Mouse (Mus musculus): ENCODE data around the gene Crtc3. TPM values are rescaled to one million over a fixed set of nuclear protein-coding genes. Genes with fewer than 3 reads are reported as not detected.

The Crtc3 gene
- total and polyA plus RNA-seq, 3 experiments, result 4.2 to 15.8 TPM; not detected in 1

DNA sequence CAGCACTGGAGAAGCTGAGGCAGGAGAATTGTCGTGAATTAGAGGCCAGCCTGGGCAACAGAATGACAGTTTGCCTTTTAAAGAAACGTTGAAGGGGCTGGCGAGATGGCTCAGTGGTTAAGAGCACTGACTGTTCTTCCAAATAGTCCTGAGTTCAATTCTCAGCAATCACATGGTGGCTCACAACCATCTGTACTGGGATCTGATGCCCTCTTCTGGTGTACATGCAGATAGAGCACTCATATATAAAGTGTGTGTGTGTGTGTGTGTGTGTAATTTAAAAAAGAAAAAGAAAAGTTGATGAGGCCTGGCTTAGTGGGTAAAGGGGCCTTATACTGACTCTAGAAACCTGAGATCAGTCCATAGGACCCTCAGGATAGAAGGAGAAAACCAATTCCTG is 133.5 kb downstream of the Crtc3 start (continued):
- TF ChIP-seq UBTF (IDR thresholded peaks at IDR 0.05; ENCODE audit: borderline replicate concordance, insufficient read depth, low read depth, low read length) (no peak), GABPA (IDR thresholded peaks at IDR 0.05; ENCODE audit: low read depth, low read length) (no peak), ZMIZ1 (IDR thresholded peaks at IDR 0.05; ENCODE audit: low read depth, low read length) (no peak), NRF1 (IDR thresholded peaks at IDR 0.05; ENCODE audit: insufficient read depth, low read depth, low read length, poor library complexity, severe bottlenecking) (no peak)

DNA sequence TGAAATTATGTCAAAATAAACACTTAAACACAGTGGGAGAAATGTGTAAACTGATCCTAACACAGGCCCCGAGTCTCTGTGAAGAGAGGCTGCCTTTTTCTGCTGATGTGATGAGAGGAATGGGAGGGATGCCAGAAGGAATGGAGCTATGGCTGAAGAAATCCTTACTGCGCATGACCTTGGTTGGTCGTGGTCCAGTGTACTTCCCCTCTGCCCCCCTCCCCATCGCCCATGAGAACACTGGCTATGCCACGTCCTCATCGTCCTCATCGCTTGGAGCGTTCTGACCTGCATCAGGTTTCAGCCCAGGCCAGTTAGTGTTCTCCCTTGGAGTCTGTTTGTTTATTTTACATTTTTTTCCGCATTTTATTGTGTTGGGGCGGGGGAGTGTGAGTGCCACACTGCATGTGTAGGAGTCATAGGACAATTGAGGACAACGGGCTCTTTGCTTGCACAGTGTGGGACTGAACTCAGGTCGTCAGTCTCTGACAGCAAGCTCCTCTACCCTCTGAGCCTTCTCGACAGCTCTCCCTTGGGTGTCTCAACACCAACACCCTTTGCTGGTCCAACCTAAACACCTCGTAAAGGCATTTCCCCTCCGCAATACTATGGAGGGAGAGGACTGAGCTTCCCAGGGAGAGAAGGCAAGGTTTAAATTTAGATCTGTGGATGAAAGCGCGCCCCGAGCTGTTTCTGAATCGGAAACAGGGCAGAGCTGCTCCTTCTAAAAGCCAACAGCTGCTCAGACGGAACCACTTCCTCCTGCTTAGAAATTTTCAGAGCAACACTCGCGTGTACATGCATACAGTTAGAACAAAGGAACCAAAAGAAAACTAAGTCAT is 134.3 kb downstream of the Crtc3 start:
- H3K27ac ChIP-seq (ENCODE audit: control insufficient read depth, low read depth, low read length), result no peak overlapping the region
- 0 out of 4 replicates have a peak, but pooled peaks cover 0 to 3% of the 10 kb centered on the region in 2 experiments for H3K4me1 ChIP-seq (ENCODE audit: control insufficient read depth in 1 of 2, insufficient read depth in 2 of 2, low read length in 2 of 2)
- no peaks in the 10 kb centered on the region for H3K9me3 ChIP-seq (replicated peaks; ENCODE audit: insufficient read depth, low read length)
- no peaks in the 10 kb centered on the region for H3K27me3 ChIP-seq (ENCODE audit: control insufficient read depth in 1 of 2, insufficient read depth in 2 of 2, low read length in 2 of 2)
- TF ChIP-seq SIN3A (IDR thresholded peaks at IDR 0.05; ENCODE audit: low read length) (no peak), TAL1 (IDR thresholded peaks at IDR 0.05; ENCODE audit: low read length) (no peak), SMC3 (IDR thresholded peaks at IDR 0.05; ENCODE audit: low read depth, low read length) (no peak), MYB (IDR thresholded peaks at IDR 0.05; ENCODE audit: low read depth, low read length) (no peak), GABPA (IDR thresholded peaks at IDR 0.05; ENCODE audit: low read depth, low read length) (no peak), POLR2AphosphoS5 (IDR thresholded peaks at IDR 0.05; ENCODE audit: borderline replicate concordance, low read depth, low read length) (no peak)
- no peaks in the 10 kb centered on the region for H3K79me2 ChIP-seq (ENCODE audit: control insufficient read depth, insufficient read depth, low read length, poor library complexity)
- no peak overlapping the region for H3K9ac ChIP-seq (ENCODE audit: control insufficient read depth, low read depth, low read length, poor library complexity, severe bottlenecking)
- no peak for DNase-seq (ENCODE audit: low read depth, low spot score)
- H3K4me3 ChIP-seq (ENCODE audit: control insufficient read depth in 1 of 2, insufficient read depth in 1 of 2, low read depth in 2 of 2, low read length in 2 of 2), result no peak overlapping the region
- 0 out of 4 replicates have a peak, but pooled peaks cover 0 to 2% of the 10 kb centered on the region in 2 experiments for H3K36me3 ChIP-seq (ENCODE audit: control insufficient read depth in 1 of 2, insufficient read depth in 2 of 2, low read length in 2 of 2)

DNA sequence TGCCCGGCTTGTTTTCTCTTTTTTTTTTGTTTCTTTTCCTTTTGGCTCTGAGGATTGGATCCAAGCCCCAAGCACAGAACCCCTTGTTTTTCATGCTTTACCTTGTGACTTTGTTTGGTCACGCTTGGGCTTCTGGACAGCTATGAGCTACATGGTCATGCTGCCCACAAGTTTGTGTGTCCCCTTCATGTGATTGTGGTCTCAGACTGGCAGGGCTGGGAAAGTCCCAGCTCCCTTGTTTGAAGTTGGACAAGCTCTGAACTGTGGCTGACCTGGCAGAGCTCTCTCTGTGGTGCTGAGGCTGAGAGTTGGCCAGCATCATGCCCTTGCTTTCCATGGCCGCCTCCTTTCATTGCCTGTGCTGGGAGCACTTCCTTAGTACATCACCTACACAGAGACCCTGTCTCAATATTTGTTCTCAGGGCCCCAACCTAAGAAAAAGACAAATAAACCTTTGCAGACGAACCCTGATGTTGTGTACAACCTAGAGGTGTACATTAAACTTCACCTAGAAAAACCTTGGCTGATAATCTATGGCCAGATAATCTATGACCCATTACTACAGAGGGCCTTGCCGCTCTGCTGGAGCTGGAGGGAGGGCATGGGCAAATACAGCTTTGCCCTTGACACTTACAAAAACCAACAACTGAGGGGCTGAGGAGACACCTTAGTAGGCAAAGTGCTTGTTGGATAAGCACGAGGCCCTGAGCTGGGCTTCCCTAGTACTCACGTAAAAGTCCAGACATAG is 140.0 kb downstream of the Crtc3 start:
- no peaks in the 10 kb centered on the region for H3K79me2 ChIP-seq (ENCODE audit: control insufficient read depth, insufficient read depth, low read length, poor library complexity)
- no peak overlapping the region for H3K27ac ChIP-seq (ENCODE audit: control insufficient read depth, low read depth, low read length)
- H3K36me3 ChIP-seq (ENCODE audit: control insufficient read depth in 1 of 2, insufficient read depth in 2 of 2, low read length in 2 of 2), result peaks cover 0 to 13% of the 10 kb centered on the region in 2 experiments; a peak in 2 of 4 replicates
- no peak overlapping the region for H3K4me3 ChIP-seq (ENCODE audit: control insufficient read depth in 1 of 2, insufficient read depth in 1 of 2, low read depth in 2 of 2, low read length in 2 of 2)
- H3K9me3 ChIP-seq (replicated peaks; ENCODE audit: insufficient read depth, low read length), result no peaks in the 10 kb centered on the region
- DNase-seq (ENCODE audit: low read depth, low spot score), result no peak
- TF ChIP-seq MAX (IDR thresholded peaks at IDR 0.05; ENCODE audit: low read length) (no peak), SMC3 (IDR thresholded peaks at IDR 0.05; ENCODE audit: low read depth, low read length) (no peak), POLR2A (IDR thresholded peaks at IDR 0.05; ENCODE audit: control insufficient read depth in 1 of 2, insufficient read depth in 1 of 2, low read depth in 1 of 2, low read length in 2 of 2, poor library complexity in 1 of 2) (no peak), ZMIZ1 (IDR thresholded peaks at IDR 0.05; ENCODE audit: low read depth, low read length) (no peak), MXI1 (IDR thresholded peaks at IDR 0.05; ENCODE audit: low read depth, low read length) (no peak), SIN3A (IDR thresholded peaks at IDR 0.05; ENCODE audit: low read length) (no peak), UBTF (IDR thresholded peaks at IDR 0.05; ENCODE audit: borderline replicate concordance, insufficient read depth, low read depth, low read length) (no peak)
- H3K4me1 ChIP-seq (ENCODE audit: control insufficient read depth in 1 of 2, insufficient read depth in 2 of 2, low read length in 2 of 2), result peaks cover 7 to 9% of the 10 kb centered on the region in 2 experiments
- H3K9ac ChIP-seq (ENCODE audit: control insufficient read depth, low read depth, low read length, poor library complexity, severe bottlenecking), result no peak overlapping the region
- no peaks in the 10 kb centered on the region for H3K27me3 ChIP-seq (ENCODE audit: control insufficient read depth in 1 of 2, insufficient read depth in 2 of 2, low read length in 2 of 2)
